ENCODE assay signal across 24 mouse cellular contexts in the genomic region with DNA sequence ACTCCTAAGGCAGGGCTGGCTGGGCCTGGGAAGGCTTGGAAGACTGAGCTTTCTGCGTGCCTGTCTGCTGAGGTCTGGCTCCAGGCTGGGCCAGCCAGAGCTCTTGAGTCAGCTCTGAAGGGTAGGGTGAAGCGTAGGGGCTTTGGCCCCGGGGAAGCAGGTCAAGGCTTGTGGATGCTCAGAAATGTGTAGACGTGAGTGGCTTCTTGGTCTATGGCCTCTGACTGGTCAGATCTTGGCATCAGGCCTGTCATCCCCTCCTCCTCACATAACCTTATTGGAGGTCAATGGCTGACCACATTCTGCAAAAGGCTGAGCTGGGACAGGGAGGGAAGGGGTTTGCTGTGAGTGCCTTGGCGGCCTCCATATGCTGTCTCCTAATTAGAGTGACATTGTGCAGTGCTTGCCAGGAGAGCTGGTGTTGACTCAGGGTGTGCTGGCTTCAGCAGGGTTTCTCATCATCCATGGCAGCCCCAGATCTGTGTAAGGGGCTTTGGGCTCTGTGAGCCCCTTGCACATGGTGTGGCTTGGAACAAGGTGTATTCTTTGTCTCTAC. TPM values are rescaled to one million over a fixed set of nuclear protein-coding genes. Genes with fewer than 3 reads are reported as not detected.
DNase-seq lines count a peak whose midpoint lies in the region; ATAC-seq lines count a peak whose summit lies in the region.
"Had no signal": no experiment of that assay in that cellular context is flagged by ENCODE, and none has a peak within 500 bp of the region (broad histone marks: within the 10 kb centered on the region; RNA-seq: fewer than 3 reads in every experiment).

No protein-coding gene starts in this region.

- H3K4me2 ChIP-seq in intestine, embryonic 14.5 days (ENCODE audit: low read length) = no peak overlapping the region
- H3K4me2 ChIP-seq in intestine, embryonic 15.5 days (replicated peaks) = no peak overlapping the region
- H3K4me2 ChIP-seq in stomach, embryonic 15.5 days = no peak overlapping the region
- H3K4me2 ChIP-seq: midbrain, embryonic 11.5 days; neural tube, embryonic 15.5 days had no signal

- DNase-seq in intestine, embryonic 14.5 days (ENCODE audit: low spot score) = no peak
- peak; percentile 7 to 8 for DNase-seq in spleen, postnatal 36 days (ENCODE audit: low spot score in 2 of 2)
- DNase-seq in spleen, adult 12 weeks (ENCODE audit: low spot score) = no peak
- peak; percentile 58 for DNase-seq in adrenal gland, postnatal 14 days
- DNase-seq in right cerebral cortex, postnatal 10 days (ENCODE audit: low spot score in 2 of 2) = no peak
- DNase-seq in embryonic facial prominence, embryonic 10.5 days (ENCODE audit: low spot score) = no peak
- DNase-seq: cerebellum, adult 8-10 months; heart, adult 2 months; heart, postnatal 4 days; kidney, adult 8-10 months; right cerebral cortex, postnatal 4 days; thymus, postnatal 14 days had no signal

- H3K27me3 ChIP-seq in intestine, embryonic 14.5 days (replicated peaks; ENCODE audit: control insufficient read depth, insufficient read depth, low read length) = no peaks in the 10 kb centered on the region
- no peaks in the 10 kb centered on the region for H3K27me3 ChIP-seq in intestine, embryonic 15.5 days (replicated peaks)
- no peaks in the 10 kb centered on the region for H3K27me3 ChIP-seq in stomach, embryonic 15.5 days (replicated peaks)
- H3K27me3 ChIP-seq in embryonic facial prominence, embryonic 10.5 days (replicated peaks; ENCODE audit: low read depth, poor library complexity, severe bottlenecking) = no peaks in the 10 kb centered on the region
- H3K27me3 ChIP-seq: neural tube, embryonic 15.5 days had no signal

- 70% methylated on average over 5 of the region's 5 CpGs for WGBS in intestine, embryonic 14.5 days
- 72% methylated on average over 5 of the region's 5 CpGs for WGBS in intestine, embryonic 15.5 days
- 74% methylated on average over 5 of the region's 5 CpGs for WGBS in stomach, embryonic 15.5 days
- 85% methylated on average over 5 of the region's 5 CpGs for WGBS in embryonic facial prominence, embryonic 10.5 days

- peak; percentile 23; the same call in 1 of the 2 replicates for ATAC-seq in intestine, embryonic 14.5 days (replicated peaks; ENCODE audit: low FRiP score, low TSS enrichment, low read depth)
- ATAC-seq in intestine, embryonic 15.5 days = no peak
- ATAC-seq in stomach, embryonic 15.5 days (ENCODE audit: insufficient read depth, low FRiP score, low read depth) = peak; percentile 51; the same call in 1 of the 2 replicates
- ATAC-seq: hindbrain, embryonic 16.5 days had no signal

- 0 out of 2 replicates have a peak, but pooled peaks cover 2% of the 10 kb centered on the region for H3K4me1 ChIP-seq in intestine, embryonic 14.5 days (replicated peaks; ENCODE audit: control insufficient read depth, insufficient read depth, low read length)
- H3K4me1 ChIP-seq in intestine, embryonic 15.5 days (replicated peaks) = peaks cover 3% of the 10 kb centered on the region; the same call in 1 of the 2 replicates
- no peaks in the 10 kb centered on the region for H3K4me1 ChIP-seq in stomach, embryonic 15.5 days
- H3K4me1 ChIP-seq in embryonic facial prominence, embryonic 10.5 days = peaks cover 13% of the 10 kb centered on the region
- H3K4me1 ChIP-seq: forebrain, embryonic 10.5 days; neural tube, embryonic 15.5 days had no signal

- H3K27ac ChIP-seq in intestine, embryonic 14.5 days (ENCODE audit: low read depth) = no peak overlapping the region
- H3K27ac ChIP-seq in intestine, embryonic 15.5 days = no peak overlapping the region
- no peak overlapping the region for H3K27ac ChIP-seq in stomach, embryonic 15.5 days
- no peak overlapping the region; the same call in 1 of the 2 replicates for H3K27ac ChIP-seq in embryonic facial prominence, embryonic 10.5 days (replicated peaks)
- H3K27ac ChIP-seq: forebrain, embryonic 10.5 days; heart, adult 2 months; neural tube, embryonic 15.5 days had no signal

- H3K9me3 ChIP-seq in intestine, embryonic 14.5 days (ENCODE audit: control insufficient read depth, low read length) = no peaks in the 10 kb centered on the region
- no peaks in the 10 kb centered on the region for H3K9me3 ChIP-seq in intestine, embryonic 15.5 days
- H3K9me3 ChIP-seq in stomach, embryonic 15.5 days = no peaks in the 10 kb centered on the region
- no peaks in the 10 kb centered on the region for H3K9me3 ChIP-seq in embryonic facial prominence, embryonic 10.5 days
- H3K9me3 ChIP-seq: forebrain, embryonic 10.5 days; neural tube, embryonic 15.5 days had no signal

- H3K4me3 ChIP-seq in intestine, embryonic 14.5 days (ENCODE audit: low read depth, low read length) = no peak overlapping the region
- no peak overlapping the region for H3K4me3 ChIP-seq in intestine, embryonic 15.5 days (replicated peaks)
- H3K4me3 ChIP-seq in stomach, embryonic 15.5 days (replicated peaks) = no peak overlapping the region
- H3K4me3 ChIP-seq in embryonic facial prominence, embryonic 10.5 days = no peak overlapping the region
- H3K4me3 ChIP-seq: forebrain, embryonic 10.5 days; heart, adult 2 months; myocyte; neural tube, embryonic 15.5 days had no signal

- no peaks in the 10 kb centered on the region for H3K36me3 ChIP-seq in intestine, embryonic 14.5 days (ENCODE audit: control insufficient read depth, insufficient read depth, low read length)
- no peaks in the 10 kb centered on the region for H3K36me3 ChIP-seq in intestine, embryonic 15.5 days
- H3K36me3 ChIP-seq in stomach, embryonic 15.5 days = no peaks in the 10 kb centered on the region
- no peaks in the 10 kb centered on the region for H3K36me3 ChIP-seq in embryonic facial prominence, embryonic 10.5 days (replicated peaks)
- H3K36me3 ChIP-seq: forebrain, embryonic 10.5 days; neural tube, embryonic 15.5 days had no signal

- H3K9ac ChIP-seq in intestine, embryonic 14.5 days (ENCODE audit: low read length) = no peak overlapping the region
- H3K9ac ChIP-seq in intestine, embryonic 15.5 days = no peak overlapping the region
- H3K9ac ChIP-seq in stomach, embryonic 15.5 days = no peak overlapping the region
- H3K9ac ChIP-seq: neural tube, embryonic 15.5 days had no signal

RNA-seq across cellular contexts. Expression of gene Gpat2, which starts 30.3 kb away (rescaled TPM):
- polyA plus RNA-seq in intestine, embryonic 14.5 days (2014; fragmentation: Nextera tagmentation; extraction: Ambion mirVana) = 0.07 and 0.08 TPM in 2 replicates
- 0.15 and 0.16 TPM in 2 replicates for polyA plus RNA-seq in intestine, embryonic 15.5 days (2015; fragmentation: Nextera tagmentation; extraction: Ambion mirVana)
- 0.37 and 0.38 TPM in 2 replicates for total RNA-seq in adrenal gland, postnatal 14 days (2021)
- 0.15 and 0.30 TPM in 2 replicates for polyA plus RNA-seq in stomach, embryonic 15.5 days (2015; fragmentation: Nextera tagmentation; extraction: Ambion mirVana)
- polyA plus RNA-seq in embryonic facial prominence, embryonic 10.5 days (2016; fragmentation: Nextera tagmentation; extraction: Ambion mirVana) = 0.12 and 0.26 TPM in 2 replicates
- total RNA-seq: gastrocnemius, adult 8-10 months; heart, adult 2 months had no signal
- polyA plus RNA-seq: myocyte had no signal

RNA-seq across cellular contexts. Expression of gene Adra2b, which starts 31.7 kb away (rescaled TPM):
- 0.66 and 0.85 TPM in 2 replicates for polyA plus RNA-seq in intestine, embryonic 14.5 days (2014; fragmentation: Nextera tagmentation; extraction: Ambion mirVana)
- polyA plus RNA-seq in intestine, embryonic 15.5 days (2015; fragmentation: Nextera tagmentation; extraction: Ambion mirVana) = 1.3 and 1.7 TPM in 2 replicates
- total RNA-seq in adrenal gland, postnatal 14 days (2021) = 2.6 TPM in 2 replicates
- 2.6 and 3.2 TPM in 2 replicates for polyA plus RNA-seq in stomach, embryonic 15.5 days (2015; fragmentation: Nextera tagmentation; extraction: Ambion mirVana)
- polyA plus RNA-seq in embryonic facial prominence, embryonic 10.5 days (2016; fragmentation: Nextera tagmentation; extraction: Ambion mirVana) = 1.9 and 2.2 TPM in 2 replicates
- polyA plus RNA-seq: myocyte had no signal

RNA-seq across cellular contexts. Expression of gene Fahd2a, which starts 49.7 kb away (rescaled TPM):
- polyA plus RNA-seq in intestine, embryonic 14.5 days (2014; fragmentation: Nextera tagmentation; extraction: Ambion mirVana) = 21.9 and 28.6 TPM in 2 replicates
- polyA plus RNA-seq in intestine, embryonic 15.5 days (2015; fragmentation: Nextera tagmentation; extraction: Ambion mirVana) = 19.0 and 23.0 TPM in 2 replicates
- 48.1 and 48.5 TPM in 2 replicates for total RNA-seq in adrenal gland, postnatal 14 days (2021)
- 24.6 and 25.2 TPM in 2 replicates for polyA plus RNA-seq in stomach, embryonic 15.5 days (2015; fragmentation: Nextera tagmentation; extraction: Ambion mirVana)
- polyA plus RNA-seq in embryonic facial prominence, embryonic 10.5 days (2016; fragmentation: Nextera tagmentation; extraction: Ambion mirVana) = 22.9 and 23.1 TPM in 2 replicates

RNA-seq across cellular contexts. Expression of gene Astl, which starts 56.2 kb away (rescaled TPM):
- polyA plus RNA-seq in intestine, embryonic 14.5 days (2014; fragmentation: Nextera tagmentation; extraction: Ambion mirVana) = not detected in 2 replicates
- polyA plus RNA-seq in intestine, embryonic 15.5 days (2015; fragmentation: Nextera tagmentation; extraction: Ambion mirVana) = not detected in 2 replicates
- total RNA-seq in adrenal gland, postnatal 14 days (2021) = not detected in 2 replicates
- not detected in 2 replicates for polyA plus RNA-seq in stomach, embryonic 15.5 days (2015; fragmentation: Nextera tagmentation; extraction: Ambion mirVana)
- polyA plus RNA-seq in embryonic facial prominence, embryonic 10.5 days (2016; fragmentation: Nextera tagmentation; extraction: Ambion mirVana) = 0.09 and 0.15 TPM in 2 replicates
- total RNA-seq: adrenal gland, postnatal 4 days; gastrocnemius, adult 8-10 months; heart, adult 2 months; heart, postnatal 4 days; layer of hippocampus, postnatal 25 days; left cerebral cortex, postnatal 14 days had no signal
- polyA plus RNA-seq: cortical plate, adult 2 months; forebrain, embryonic 10.5 days; heart, adult 2 months; hindbrain, embryonic 16.5 days; midbrain, embryonic 11.5 days; neural tube, embryonic 15.5 days had no signal

RNA-seq across cellular contexts. Expression of gene Dusp2, which starts 58.7 kb away (rescaled TPM):
- 2.5 and 4.5 TPM in 2 replicates for polyA plus RNA-seq in intestine, embryonic 14.5 days (2014; fragmentation: Nextera tagmentation; extraction: Ambion mirVana)
- 4.5 and 5.2 TPM in 2 replicates for polyA plus RNA-seq in intestine, embryonic 15.5 days (2015; fragmentation: Nextera tagmentation; extraction: Ambion mirVana)
- 1.9 and 9.9 TPM in 2 replicates for total RNA-seq in adrenal gland, postnatal 14 days (2021)
- polyA plus RNA-seq in stomach, embryonic 15.5 days (2015; fragmentation: Nextera tagmentation; extraction: Ambion mirVana) = 4.5 and 6.4 TPM in 2 replicates
- polyA plus RNA-seq in embryonic facial prominence, embryonic 10.5 days (2016; fragmentation: Nextera tagmentation; extraction: Ambion mirVana) = 3.3 and 3.6 TPM in 2 replicates

Comparison
In these comparisons a context has a peak if more than half of its experiments do, and no peak if none do; other contexts are left out.
1. DNase-seq: peak in spleen, postnatal 36 days (2 of 2) and adrenal gland, postnatal 14 days (single experiment); none in intestine, embryonic 14.5 days (single experiment), spleen, adult 12 weeks (single experiment), right cerebral cortex, postnatal 10 days (0 of 2) and embryonic facial prominence, embryonic 10.5 days (single experiment).